Mouse (Mus musculus) midbrain, embryonic 13.5 days (tissue): Measurements from ENCODE around the gene Sfxn3. TPM values are rescaled to one million over a fixed set of nuclear protein-coding genes. Genes with fewer than 3 reads are reported as not detected.

Source experiments
- ATAC-seq: fragments of 200-750 bp; cut with Nextera tagmentation; 2 replicates; pipeline ENCODE4 v1.8.0; 2017; ENCODE audit warnings: mild to moderate bottlenecking, moderate TSS enrichment, moderate library complexity
- H3K27ac ChIP-seq: fragments of 300-500 bp; sonication (generic); 2 replicates; pipeline ENCODE4 v1.5.1; 2015; ENCODE audit warnings: inconsistent platforms, mild to moderate bottlenecking, moderate library complexity
- H3K27me3 ChIP-seq: fragments of 300-500 bp; sonication (generic); 2 replicates; pipeline ENCODE4 v1.6.1; 2015; ENCODE audit warnings: mild to moderate bottlenecking, inconsistent platforms
- H3K36me3 ChIP-seq: fragments of 300-500 bp; sonication (generic); 2 replicates; pipeline ENCODE4 v1.6.1; 2015; ENCODE audit warnings: mild to moderate bottlenecking, inconsistent platforms
- H3K4me1 ChIP-seq: fragments of 300-500 bp; sonication (generic); replicated peaks from 2 replicates; pipeline ENCODE4 v1.6.1; 2015; ENCODE audit warnings: inconsistent platforms
- H3K4me2 ChIP-seq: fragments of 300-500 bp; sonication (generic); replicated peaks from 2 replicates; pipeline ENCODE4 v1.6.1; 2015; ENCODE audit warnings: moderate library complexity, mild to moderate bottlenecking, inconsistent platforms
- H3K4me3 ChIP-seq: fragments of 300-500 bp; sonication (generic); replicated peaks from 2 replicates; pipeline ENCODE4 v1.5.1; 2015; ENCODE audit warnings: mild to moderate bottlenecking, inconsistent platforms
- H3K9ac ChIP-seq: fragments of 300-500 bp; sonication (generic); replicated peaks from 2 replicates; pipeline ENCODE4 v1.6.1; 2015; ENCODE audit warnings: mild to moderate bottlenecking, inconsistent platforms
- H3K9me3 ChIP-seq: fragments of 300-500 bp; sonication (generic); 2 replicates; pipeline ENCODE4 v1.6.1; 2016; ENCODE audit warnings: mild to moderate bottlenecking, inconsistent platforms
- WGBS: fragments of 180-500 bp; shearing (Covaris S2); methylation state at CpG from one replicate; pipeline ENCODE4 v1.1.7; 2015; 5-methylcytosine and 5-hydroxymethylcytosine counted together
- polyA plus RNA-seq: library from polyadenylated mRNA; unstranded; fragments of >200 nt; fragmentation: Nextera tagmentation; extraction: Ambion mirVana; gene quantifications from 2 replicates; pipeline ENCODE4 v1.2.1, GENCODE M21; 2015

The Sfxn3 gene
- polyA plus RNA-seq, 1 experiment from 2014 or later: 58.1 TPM

GRCm38 (mm10) chr19:45012636-45013035, 34.7 kb upstream of the Sfxn3 start:
- Histone ChIP-seq H3K4me2 (no peak overlapping the region), H3K9me3 (no peaks in the 10 kb centered on the region), H3K27me3 (no peaks in the 10 kb centered on the region), H3K4me1 (peaks cover 53% of the 10 kb centered on the region), H3K9ac (no peak overlapping the region; the same call in 1 of the 2 replicates), H3K4me3 (no peak overlapping the region), H3K27ac (peak overlapping the region; percentile 72), H3K36me3 (peaks cover 31% of the 10 kb centered on the region)
- WGBS: 34% methylated on average over 6 of the region's 6 CpGs
- no peak for ATAC-seq

- Histone ChIP-seq H3K4me3 (no peak overlapping the region), H3K9me3 (no peaks in the 10 kb centered on the region), H3K27ac (no peak overlapping the region), H3K9ac (no peak overlapping the region), H3K4me2 (no peak overlapping the region), H3K36me3 (peaks cover 25% of the 10 kb centered on the region), H3K27me3 (no peaks in the 10 kb centered on the region), H3K4me1 (peaks cover 46% of the 10 kb centered on the region)
- ATAC-seq: no peak
- WGBS: 73% methylated on average over 6 of the region's 6 CpGs
Observed at GRCm38 (mm10) chr19:45013581-45014225, 33.6 kb upstream of the Sfxn3 start.

- ATAC-seq: no peak
- Histone ChIP-seq H3K9ac (peak within 1 kb of the TSS; percentile 54), H3K4me1 (peaks cover 53% of the 10 kb centered on the region), H3K9me3 (no peaks in the 10 kb centered on the region), H3K36me3 (peaks cover 23% of the 10 kb centered on the region), H3K27me3 (no peaks in the 10 kb centered on the region), H3K4me2 (peak within 1 kb of the TSS; percentile 78), H3K27ac (peak within 1 kb of the TSS; percentile 97), H3K4me3 (peak within 1 kb of the TSS; percentile 59)
- WGBS: 17% methylated on average over 10 of the region's 10 CpGs
Observed at GRCm38 (mm10) chr19:45014335-45014971, 32.9 kb upstream of the Sfxn3 start, which contains the start of gene Lzts2. Gene Lzts2, plus strand, starts transcription at chr19:45014414.

GRCm38 (mm10) chr19:45014981-45015402, 32.3 kb upstream of the Sfxn3 start:
- no peaks in the 10 kb centered on the region for H3K27me3 ChIP-seq
- peak overlapping the region; percentile 78 for H3K4me2 ChIP-seq
- H3K4me1 ChIP-seq: peaks cover 58% of the 10 kb centered on the region
- peak overlapping the region; percentile 59 for H3K4me3 ChIP-seq
- no peak for ATAC-seq
- H3K9ac ChIP-seq: peak overlapping the region; percentile 54
- peak overlapping the region; percentile 97 for H3K27ac ChIP-seq
- no peaks in the 10 kb centered on the region for H3K9me3 ChIP-seq
- WGBS: under 1% methylated on average over 25 of the region's 25 CpGs
- peaks cover 20% of the 10 kb centered on the region for H3K36me3 ChIP-seq

- peaks cover 13% of the 10 kb centered on the region for H3K36me3 ChIP-seq
- H3K27ac ChIP-seq: peak overlapping the region; percentile 97
- no peaks in the 10 kb centered on the region for H3K9me3 ChIP-seq
- WGBS: under 1% methylated on average over 34 of the region's 34 CpGs
- H3K4me2 ChIP-seq: peak overlapping the region; percentile 78
- H3K9ac ChIP-seq: peak overlapping the region; percentile 54
- H3K4me1 ChIP-seq: peaks cover 65% of the 10 kb centered on the region
- peak; percentile 19 for ATAC-seq
- H3K27me3 ChIP-seq: no peaks in the 10 kb centered on the region
- peak overlapping the region; percentile 59 for H3K4me3 ChIP-seq
Observed at GRCm38 (mm10) chr19:45015518-45016281, 31.6 kb upstream of the Sfxn3 start.

GRCm38 (mm10) chr19:45016341-45017215, 30.7 kb upstream of the Sfxn3 start:
- H3K9me3 ChIP-seq: no peaks in the 10 kb centered on the region
- H3K4me3 ChIP-seq: peak overlapping the region; percentile 59
- peak overlapping the region; percentile 97 for H3K27ac ChIP-seq
- H3K9ac ChIP-seq: peak overlapping the region; percentile 81
- H3K36me3 ChIP-seq: peaks cover 9% of the 10 kb centered on the region
- WGBS: under 1% methylated on average over 17 of the region's 18 CpGs
- ATAC-seq: peak; percentile 52
- H3K27me3 ChIP-seq: no peaks in the 10 kb centered on the region
- H3K4me2 ChIP-seq: peak overlapping the region; percentile 78
- H3K4me1 ChIP-seq: peaks cover 74% of the 10 kb centered on the region

- Histone ChIP-seq H3K36me3 (0 out of 2 replicates have a peak, but pooled peaks cover 7% of the 10 kb centered on the region), H3K4me3 (peak overlapping the region; percentile 59), H3K9me3 (no peaks in the 10 kb centered on the region), H3K4me2 (peak overlapping the region; percentile 78), H3K4me1 (peaks cover 76% of the 10 kb centered on the region), H3K27me3 (no peaks in the 10 kb centered on the region), H3K27ac (peak overlapping the region; percentile 97), H3K9ac (peak overlapping the region; percentile 81)
- ATAC-seq: peak; percentile 74
- WGBS: 0% methylated on average over 26 of the region's 27 CpGs
Observed at GRCm38 (mm10) chr19:45017216-45017771, 30.0 kb upstream of the Sfxn3 start.

GRCm38 (mm10) chr19:45017909-45018308, 29.4 kb upstream of the Sfxn3 start:
- peak overlapping the region; percentile 78 for H3K4me2 ChIP-seq
- H3K4me3 ChIP-seq: peak overlapping the region; percentile 59
- peak overlapping the region; percentile 81 for H3K9ac ChIP-seq
- peak overlapping the region; percentile 97 for H3K27ac ChIP-seq
- ATAC-seq: peak; percentile 77
- peaks cover 13% of the 10 kb centered on the region; the same call in 1 of the 2 replicates for H3K36me3 ChIP-seq
- under 1% methylated on average over 44 of the region's 48 CpGs for WGBS
- no peaks in the 10 kb centered on the region for H3K9me3 ChIP-seq
- no peaks in the 10 kb centered on the region for H3K27me3 ChIP-seq
- H3K4me1 ChIP-seq: peaks cover 70% of the 10 kb centered on the region

GRCm38 (mm10) chr19:45018351-45018831, 28.9 kb upstream of the Sfxn3 start:
- no peaks in the 10 kb centered on the region for H3K9me3 ChIP-seq
- peaks cover 69% of the 10 kb centered on the region for H3K4me1 ChIP-seq
- peak overlapping the region; percentile 81 for H3K9ac ChIP-seq
- peak overlapping the region; percentile 78 for H3K4me2 ChIP-seq
- no peaks in the 10 kb centered on the region for H3K27me3 ChIP-seq
- WGBS: under 1% methylated on average over 13 of the region's 13 CpGs
- H3K27ac ChIP-seq: peak overlapping the region; percentile 97
- peak; percentile 25; the same call in 1 of the 2 replicates for ATAC-seq
- H3K4me3 ChIP-seq: peak overlapping the region; percentile 59
- H3K36me3 ChIP-seq: peaks cover 14% of the 10 kb centered on the region

GRCm38 (mm10) chr19:45020348-45020747, 27.0 kb upstream of the Sfxn3 start:
- Histone ChIP-seq H3K27ac (no peak overlapping the region), H3K4me3 (no peak overlapping the region), H3K9me3 (no peaks in the 10 kb centered on the region), H3K9ac (peak overlapping the region; percentile 44; the same call in 1 of the 2 replicates), H3K4me2 (peak overlapping the region; percentile 22), H3K36me3 (peaks cover 32% of the 10 kb centered on the region), H3K4me1 (peaks cover 57% of the 10 kb centered on the region), H3K27me3 (no peaks in the 10 kb centered on the region)
- no peak for ATAC-seq
- whole genome bisulfite sequencing: 75% methylated on average over 6 of the region's 6 CpGs

- Histone ChIP-seq H3K4me2 (peak overlapping the region; percentile 22; the same call in 1 of the 2 replicates), H3K4me1 (peaks cover 47% of the 10 kb centered on the region), H3K4me3 (no peak overlapping the region), H3K27ac (no peak overlapping the region), H3K27me3 (no peaks in the 10 kb centered on the region), H3K9me3 (no peaks in the 10 kb centered on the region), H3K9ac (peak overlapping the region; percentile 44; the same call in 1 of the 2 replicates), H3K36me3 (peaks cover 42% of the 10 kb centered on the region)
- ATAC-seq: no peak
- WGBS: 94% methylated on average over 15 of the region's 15 CpGs
Observed at GRCm38 (mm10) chr19:45021362-45021761, 25.9 kb upstream of the Sfxn3 start.
